Mouse (Mus musculus) heart, adult 2 months (tissue): Measurements from ENCODE around the gene Ktn1. TPM values are rescaled to one million over a fixed set of nuclear protein-coding genes. Genes with fewer than 3 reads are reported as not detected.

ENCODE experiments used
- DNase-seq, 2 experiments: peaks; one replicate each; pipeline ENCODE4 v3.0.0; 2021
- H3K27ac ChIP-seq: fragments of 200-600 bp; 2 replicates; pipeline ENCODE4 v1.8.1; 2022
- H3K27me3 ChIP-seq: fragments of 200-500 bp; 2 replicates; pipeline ENCODE4 v1.6.1; 2012; ENCODE audit warnings: mild to moderate bottlenecking, low read length, inconsistent platforms, mixed read lengths; ENCODE audit not compliant: control insufficient read depth, insufficient read depth
- H3K36me3 ChIP-seq: fragments of 200-500 bp; 2 replicates; pipeline ENCODE4 v1.6.1; 2012; ENCODE audit warnings: low read length, inconsistent platforms; ENCODE audit not compliant: control insufficient read depth, insufficient read depth
- H3K4me1 ChIP-seq: fragments of 200-500 bp; 2 replicates; pipeline ENCODE4 v1.6.1; 2011; ENCODE audit warnings: low read length; ENCODE audit not compliant: control insufficient read depth, insufficient read depth
- H3K4me3 ChIP-seq: fragments of 200-600 bp; 2 replicates; pipeline ENCODE4 v1.8.1; 2022
- H3K79me2 ChIP-seq: fragments of 200-500 bp; replicated peaks from 2 replicates; pipeline ENCODE4 v1.6.1; 2012; ENCODE audit warnings: mild to moderate bottlenecking, inconsistent platforms, low read length, moderate library complexity, mixed read lengths; ENCODE audit not compliant: control insufficient read depth, insufficient read depth
- H3K9ac ChIP-seq: fragments of 200-500 bp; 2 replicates; pipeline ENCODE4 v1.6.1; 2012; ENCODE audit warnings: low read depth, mild to moderate bottlenecking, control low read depth, inconsistent platforms, low read length, mixed read lengths
- CTCF ChIP-seq: fragments of 200-600 bp; IDR thresholded peaks from 2 replicates; pipeline ENCODE4 v1.8.1; 2022; ENCODE audit warnings: antibody characterized with exemption, mild to moderate bottlenecking, moderate library complexity
- EP300 ChIP-seq: fragments of 200-500 bp; IDR thresholded peaks from 2 replicates; pipeline ENCODE4 v1.6.1; 2011; ENCODE audit warnings: low read depth, low read length, control low read depth; ENCODE audit not compliant: insufficient read depth
- POLR2A ChIP-seq: fragments of 200-500 bp; IDR thresholded peaks from 2 replicates; pipeline ENCODE4 v1.6.1; 2011; ENCODE audit warnings: mild to moderate bottlenecking, low read depth, low read length, control low read depth; ENCODE audit not compliant: insufficient read depth
- WGBS: fragments of 180-500 bp; shearing (Covaris S2); methylation state at CpG from one replicate; pipeline ENCODE4 v1.1.7; 2018; 5-methylcytosine and 5-hydroxymethylcytosine counted together
- intact Hi-C: fragments of 180-260 bp; cut with DNase I; formaldehyde crosslinking; loops from one replicate; pipeline ENCODE4 v1.15.1; 2025
- polyA plus RNA-seq: library from polyadenylated mRNA; depleted of rRNA; stranded (reverse); fragments of >200 nt; gene quantifications from 2 replicates; pipeline ENCODE4 v1.2.3, GENCODE M21; 2012
- total RNA-seq, 2 experiments: library from RNA; stranded (reverse); gene quantifications; 2 replicates each; pipeline ENCODE4 v1.2.3; 2021

Ktn1 gene
- total and polyA plus RNA-seq, 3 experiments: 15.9 to 220 (median 195) TPM

GRCm38 (mm10) chr14:47717916-47718606 lies 69.8 kb downstream of the Ktn1 start:
- intact Hi-C loops: no loop called here
- H3K36me3 ChIP-seq: no peaks in the 10 kb centered on the region
- no peaks in the 10 kb centered on the region for H3K4me1 ChIP-seq
- no peak for DNase-seq
- H3K9ac ChIP-seq: no peak overlapping the region
- H3K4me3 ChIP-seq: no peak overlapping the region
- 94% methylated on average over 14 of the region's 14 CpGs for WGBS
- H3K27ac ChIP-seq: no peak overlapping the region
- no peak for TF ChIP-seq POLR2A
- no peak for TF ChIP-seq CTCF
- no peak for TF ChIP-seq EP300
- no peaks in the 10 kb centered on the region for H3K79me2 ChIP-seq
- no peaks in the 10 kb centered on the region for H3K27me3 ChIP-seq

- no peak for DNase-seq
- H3K27me3 ChIP-seq: no peaks in the 10 kb centered on the region
- H3K36me3 ChIP-seq: no peaks in the 10 kb centered on the region
- H3K4me3 ChIP-seq: no peak overlapping the region
- no peak overlapping the region for H3K9ac ChIP-seq
- H3K79me2 ChIP-seq: no peaks in the 10 kb centered on the region
- WGBS: 87% methylated on average over 4 of the region's 4 CpGs
- H3K4me1 ChIP-seq: no peaks in the 10 kb centered on the region
- intact Hi-C loops: no loop called here
- H3K27ac ChIP-seq: no peak overlapping the region
- no peak for TF ChIP-seq POLR2A
Measured at GRCm38 (mm10) chr14:47720023-47720422, 71.8 kb downstream of the Ktn1 start.

- peaks cover 2% of the 10 kb centered on the region for H3K36me3 ChIP-seq
- no peaks in the 10 kb centered on the region for H3K27me3 ChIP-seq
- intact Hi-C loops: no loop called here
Measured at GRCm38 (mm10) chr14:47723035-47723434, 74.8 kb downstream of the Ktn1 start.

GRCm38 (mm10) chr14:47728594-47728993 lies 80.3 kb downstream of the Ktn1 start:
- TF ChIP-seq CTCF (no peak), EP300 (no peak), POLR2A (no peak)
- Histone ChIP-seq H3K4me1 (no peaks in the 10 kb centered on the region), H3K9ac (no peak overlapping the region), H3K79me2 (no peaks in the 10 kb centered on the region), H3K27me3 (no peaks in the 10 kb centered on the region), H3K4me3 (no peak overlapping the region), H3K27ac (no peak overlapping the region), H3K36me3 (peaks cover 2% of the 10 kb centered on the region)
- 96% methylated on average over 1 of the region's 1 CpGs for WGBS
- DNase-seq: no peak
- intact Hi-C loops: no loop called here

More at GRCm38 (mm10) chr14:47723035-47723434, 74.8 kb downstream of the Ktn1 start:
- no peak for DNase-seq
- no peak for TF ChIP-seq POLR2A
- H3K79me2 ChIP-seq: no peaks in the 10 kb centered on the region
- H3K9ac ChIP-seq: no peak overlapping the region
- no peaks in the 10 kb centered on the region for H3K4me1 ChIP-seq
- no peak overlapping the region for H3K27ac ChIP-seq
- H3K4me3 ChIP-seq: no peak overlapping the region

- H3K4me3 ChIP-seq: no peak overlapping the region
- WGBS: 84% methylated on average over 12 of the region's 12 CpGs
- no peaks in the 10 kb centered on the region for H3K79me2 ChIP-seq
- no peak for DNase-seq
- H3K36me3 ChIP-seq: peaks cover 8% of the 10 kb centered on the region
- no peak overlapping the region for H3K9ac ChIP-seq
- H3K4me1 ChIP-seq: no peaks in the 10 kb centered on the region
- no peak overlapping the region for H3K27ac ChIP-seq
- no peaks in the 10 kb centered on the region for H3K27me3 ChIP-seq
- TF ChIP-seq EP300: no peak
- no peak for TF ChIP-seq CTCF
- no peak for TF ChIP-seq POLR2A
- intact Hi-C loops: no loop called here
Measured at GRCm38 (mm10) chr14:47735354-47735753, 87.1 kb downstream of the Ktn1 start.

- Histone ChIP-seq H3K79me2 (no peaks in the 10 kb centered on the region), H3K9ac (no peak overlapping the region), H3K27me3 (no peaks in the 10 kb centered on the region), H3K4me3 (no peak overlapping the region), H3K4me1 (no peaks in the 10 kb centered on the region), H3K36me3 (peaks cover 8% of the 10 kb centered on the region), H3K27ac (no peak overlapping the region)
- DNase-seq: no peak
- intact Hi-C loops: no loop called here
- TF ChIP-seq POLR2A (no peak), CTCF (no peak), EP300 (no peak)
- 80% methylated on average over 8 of the region's 8 CpGs for WGBS
Measured at GRCm38 (mm10) chr14:47736471-47736870, 88.2 kb downstream of the Ktn1 start.
